Mouse (Mus musculus): ENCODE data around the gene Zfp646. TPM values are rescaled to one million over a fixed set of nuclear protein-coding genes. Genes with fewer than 3 reads are reported as not detected.

The Zfp646 gene
- polyA plus RNA-seq, 1 experiment from 2014 or later, result 2.7 TPM

DNA sequence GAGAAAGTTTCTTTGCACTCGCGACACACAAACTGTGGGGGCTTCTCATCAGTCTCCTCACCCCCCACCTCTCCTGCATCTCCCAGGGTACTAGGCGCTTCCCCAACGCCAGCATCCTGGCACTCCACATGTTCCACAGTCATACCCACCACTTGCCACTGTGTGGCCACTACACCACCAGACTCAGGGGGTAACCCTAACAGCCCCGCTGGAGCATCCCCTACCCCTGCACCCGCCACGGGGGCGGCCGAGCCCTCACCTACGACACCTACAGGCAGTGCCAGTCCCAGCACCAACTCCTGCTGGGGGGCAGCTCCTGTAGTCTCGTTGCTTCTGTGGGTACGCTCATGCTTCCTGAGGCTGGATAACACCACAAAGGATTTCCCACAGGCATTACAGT is 9.6 kb upstream of the Zfp646 start:
- Histone ChIP-seq H3K9me3 (ENCODE audit: low read length) (no peaks in the 10 kb centered on the region), H3K4me2 (ENCODE audit: low read depth, low read length) (no peak overlapping the region), H3K27ac (ENCODE audit: low read depth) (no peak overlapping the region), H3K9ac (replicated peaks) (no peak overlapping the region), H3K4me1 (ENCODE audit: insufficient read depth) (no peaks in the 10 kb centered on the region), H3K27me3 (ENCODE audit: insufficient read depth, low read length) (no peaks in the 10 kb centered on the region), H3K36me3 (replicated peaks; ENCODE audit: insufficient read depth, low read length) (peaks cover 22% of the 10 kb centered on the region), H3K4me3 (ENCODE audit: low read depth, low read length) (no peak overlapping the region)
- WGBS (ENCODE audit: insufficient replicate concordance), result 88% methylated on average over 12 of the region's 12 CpGs
- no peak for TF ChIP-seq CTCF (IDR thresholded peaks at IDR 0.05; ENCODE audit: low read depth)
- no peak for TF ChIP-seq EP300 (IDR thresholded peaks at IDR 0.05; ENCODE audit: low read depth)
- no peak for DNase-seq
- ATAC-seq, result no peak

DNA sequence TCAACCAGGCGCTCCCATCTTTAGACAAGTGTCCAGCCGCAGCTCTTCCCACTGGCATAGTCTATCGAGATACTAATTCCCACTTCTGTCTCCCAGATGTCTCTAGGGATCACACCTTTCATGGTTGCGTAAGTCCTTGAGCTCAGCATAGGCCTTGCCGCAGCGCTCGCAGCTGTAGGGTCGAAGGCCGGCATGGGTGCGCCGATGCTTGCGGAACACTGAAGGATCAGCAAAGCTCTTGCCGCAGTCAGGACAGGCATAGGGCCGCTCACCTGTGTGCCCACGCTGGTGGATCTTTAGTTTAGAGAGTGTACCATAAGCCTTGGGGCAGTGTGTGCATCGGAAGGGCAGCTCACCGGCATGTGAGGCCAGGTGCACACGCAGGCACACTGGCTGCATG is 8.4 kb upstream of the Zfp646 start:
- Histone ChIP-seq H3K4me1 (ENCODE audit: insufficient read depth) (0 out of 2 replicates have a peak, but pooled peaks cover 3% of the 10 kb centered on the region), H3K27ac (ENCODE audit: low read depth) (no peak overlapping the region), H3K9ac (replicated peaks) (no peak overlapping the region), H3K4me2 (ENCODE audit: low read depth, low read length) (no peak overlapping the region), H3K27me3 (ENCODE audit: insufficient read depth, low read length) (no peaks in the 10 kb centered on the region), H3K4me3 (ENCODE audit: low read depth, low read length) (no peak overlapping the region), H3K9me3 (ENCODE audit: low read length) (no peaks in the 10 kb centered on the region), H3K36me3 (replicated peaks; ENCODE audit: insufficient read depth, low read length) (peaks cover 22% of the 10 kb centered on the region)
- DNase-seq, result no peak
- WGBS (ENCODE audit: insufficient replicate concordance), result 91% methylated on average over 18 of the region's 18 CpGs
- no peak for ATAC-seq
- TF ChIP-seq CTCF (IDR thresholded peaks at IDR 0.05; ENCODE audit: low read depth), result no peak
- no peak for TF ChIP-seq EP300 (IDR thresholded peaks at IDR 0.05; ENCODE audit: low read depth)

DNA sequence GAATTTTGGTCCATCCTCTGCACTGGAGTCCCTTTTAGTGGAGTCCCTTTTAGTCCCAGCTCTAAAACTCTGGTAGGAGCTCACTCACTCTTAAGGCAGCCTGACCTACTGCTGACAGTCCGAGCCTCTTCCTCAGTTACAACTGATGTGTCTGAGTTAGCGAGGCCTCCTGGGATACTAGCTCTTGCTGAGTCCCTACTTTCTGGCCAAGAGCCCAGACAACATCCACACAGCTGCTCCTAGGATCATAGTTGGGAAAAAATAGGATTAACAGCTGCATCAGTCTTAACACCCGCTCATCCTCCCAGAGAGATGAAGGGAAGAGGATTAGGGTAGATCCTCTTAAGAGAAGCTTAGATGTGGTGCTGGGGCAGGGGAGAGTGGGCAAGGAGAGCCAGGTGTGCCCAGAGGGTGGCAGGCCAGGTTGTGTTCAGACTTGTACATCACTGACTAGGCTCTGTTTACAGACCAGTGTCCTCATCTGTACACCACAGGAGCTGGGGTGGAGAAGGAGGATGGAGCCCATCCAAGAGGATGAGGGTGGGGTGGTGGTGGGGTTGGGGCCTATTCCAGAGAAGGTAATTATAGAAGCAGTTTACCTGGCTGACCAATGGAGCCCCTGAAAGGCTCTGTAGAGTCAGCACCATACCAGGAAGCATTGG is 6.7 kb upstream of the Zfp646 start:
- Histone ChIP-seq H3K9ac (replicated peaks) (no peak overlapping the region; the same call in 1 of the 2 replicates), H3K27me3 (ENCODE audit: insufficient read depth, low read length) (no peaks in the 10 kb centered on the region), H3K4me3 (ENCODE audit: low read depth, low read length) (no peak overlapping the region), H3K4me1 (ENCODE audit: insufficient read depth) (peaks cover 10% of the 10 kb centered on the region), H3K9me3 (ENCODE audit: low read length) (no peaks in the 10 kb centered on the region), H3K4me2 (ENCODE audit: low read depth, low read length) (no peak overlapping the region), H3K27ac (ENCODE audit: low read depth) (no peak overlapping the region), H3K36me3 (replicated peaks; ENCODE audit: insufficient read depth, low read length) (peaks cover 22% of the 10 kb centered on the region)
- no peak for ATAC-seq
- TF ChIP-seq CTCF (IDR thresholded peaks at IDR 0.05; ENCODE audit: low read depth) (no peak), EP300 (IDR thresholded peaks at IDR 0.05; ENCODE audit: low read depth) (no peak)
- DNase-seq, result no peak
- WGBS (ENCODE audit: insufficient replicate concordance), result 74% methylated on average over 3 of the region's 3 CpGs

DNA sequence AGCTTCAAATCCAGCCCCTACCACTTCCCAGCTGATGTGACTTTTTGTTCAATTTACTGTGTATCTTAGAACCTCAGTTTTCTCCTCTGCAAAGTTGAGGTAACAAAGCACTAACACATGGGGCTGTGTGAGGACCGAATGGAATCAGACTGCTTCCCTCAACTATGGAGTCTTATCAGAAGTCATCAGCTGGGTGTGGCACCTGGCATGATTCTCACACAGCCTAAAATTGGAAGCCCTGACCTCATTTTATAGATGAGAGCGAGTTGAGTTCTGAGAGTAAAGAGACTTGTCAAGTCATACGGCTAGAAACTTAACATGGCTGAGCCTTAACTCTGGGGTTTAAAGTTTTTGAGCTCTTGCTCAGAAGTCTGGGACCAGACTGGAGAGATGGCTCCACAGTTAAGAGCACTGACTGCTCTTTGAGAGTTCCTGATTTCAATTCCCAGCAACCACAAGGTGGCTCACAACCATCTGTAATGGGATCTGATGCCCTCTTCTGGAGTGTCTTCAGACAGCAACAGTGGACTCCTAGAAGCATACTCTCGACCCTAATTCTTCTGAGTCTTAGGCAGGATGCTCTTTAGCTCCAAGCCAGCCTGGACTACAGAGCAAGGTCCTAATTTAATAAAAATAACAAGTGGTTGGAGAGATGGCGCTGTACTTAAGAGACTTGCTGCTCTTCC is 5.7 kb upstream of the Zfp646 start:
- peak; percentile 55 for TF ChIP-seq CTCF (IDR thresholded peaks at IDR 0.05; ENCODE audit: low read depth)
- no peak for TF ChIP-seq EP300 (IDR thresholded peaks at IDR 0.05; ENCODE audit: low read depth)
- H3K9me3 ChIP-seq (ENCODE audit: low read length), result no peaks in the 10 kb centered on the region
- DNase-seq (no peak), ATAC-seq (no peak)
- H3K4me2 ChIP-seq (ENCODE audit: low read depth, low read length), result no peak overlapping the region
- H3K27me3 ChIP-seq (ENCODE audit: insufficient read depth, low read length), result no peaks in the 10 kb centered on the region
- peaks cover 22% of the 10 kb centered on the region for H3K36me3 ChIP-seq (replicated peaks; ENCODE audit: insufficient read depth, low read length)
- WGBS (ENCODE audit: insufficient replicate concordance), result 63% methylated on average over 5 of the region's 5 CpGs
- H3K27ac ChIP-seq (ENCODE audit: low read depth), result no peak overlapping the region
- H3K4me3 ChIP-seq (ENCODE audit: low read depth, low read length), result no peak overlapping the region
- H3K4me1 ChIP-seq (ENCODE audit: insufficient read depth), result peaks cover 19% of the 10 kb centered on the region
- no peak overlapping the region for H3K9ac ChIP-seq (replicated peaks)

DNA sequence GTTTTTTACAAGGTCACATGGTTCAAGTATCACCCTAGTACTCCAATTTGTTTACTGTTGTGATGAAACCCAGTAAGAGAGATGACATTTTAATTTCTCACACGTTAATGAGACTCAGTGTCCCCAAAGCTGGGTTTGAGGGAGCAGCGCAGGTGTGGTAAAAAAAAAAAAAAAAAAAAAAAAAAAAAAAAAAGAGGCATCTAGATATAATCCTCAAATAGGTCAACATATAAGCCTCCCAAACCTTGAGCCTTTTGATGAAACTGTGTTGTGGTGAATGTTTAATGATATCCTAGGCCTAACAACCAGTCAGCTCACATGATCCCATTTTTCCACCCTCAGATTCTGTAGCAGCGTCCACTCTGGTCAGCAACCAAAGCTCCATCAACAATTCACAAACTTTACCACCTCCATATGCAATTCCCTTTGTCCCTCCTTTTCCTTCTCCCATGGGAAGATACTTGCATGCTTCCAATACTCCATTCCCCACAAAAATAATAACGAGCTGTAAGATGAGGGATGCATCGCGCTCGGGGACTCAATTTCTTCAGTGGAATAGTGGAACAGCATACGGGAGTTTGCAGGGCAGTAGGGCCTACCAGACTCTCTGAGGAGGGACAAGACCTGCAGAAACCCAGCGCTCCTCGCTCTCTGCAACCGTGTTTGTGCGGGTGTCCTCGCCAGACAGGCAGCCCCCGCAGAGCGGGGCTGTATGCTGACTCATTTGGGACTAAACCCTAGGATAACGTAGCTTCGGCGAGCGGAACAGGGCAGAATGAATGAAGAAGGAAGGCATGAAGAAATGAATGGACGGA is 1.0 kb upstream of the Zfp646 start:
- H3K4me2 ChIP-seq (ENCODE audit: low read depth, low read length), result peak overlapping the region; percentile 98
- peak; percentile 6; the same call in 1 of the 2 replicates for ATAC-seq
- TF ChIP-seq EP300 (IDR thresholded peaks at IDR 0.05; ENCODE audit: low read depth), result no peak
- no peak for TF ChIP-seq CTCF (IDR thresholded peaks at IDR 0.05; ENCODE audit: low read depth)

DNA sequence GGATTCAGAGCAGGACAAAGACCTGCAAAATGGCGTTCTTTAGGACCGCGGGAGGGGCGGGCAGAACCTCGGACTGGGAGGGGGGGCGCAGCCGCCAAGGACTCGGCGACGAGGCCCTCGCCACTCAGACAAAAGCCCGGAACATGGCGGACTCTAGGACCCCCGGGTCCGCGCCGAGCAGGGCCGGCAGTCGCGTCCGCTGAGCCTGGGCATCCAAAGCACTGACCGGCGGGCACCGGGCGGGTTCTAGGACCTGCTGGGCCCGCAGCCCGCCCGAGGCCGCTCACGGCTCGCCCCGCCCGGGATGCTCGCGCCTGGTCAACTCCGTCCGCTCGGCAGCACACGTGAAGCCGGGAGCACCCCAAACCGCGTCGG is 407 bp upstream of the Zfp646 start:
- Histone ChIP-seq H3K9me3 (ENCODE audit: low read length) (no peaks in the 10 kb centered on the region; the same call in 1 of the 2 replicates), H3K4me3 (ENCODE audit: low read depth, low read length) (peak overlapping the region; percentile 99), H3K4me1 (ENCODE audit: insufficient read depth) (peaks cover 28% of the 10 kb centered on the region), H3K4me2 (ENCODE audit: low read depth, low read length) (peak overlapping the region; percentile 98), H3K9ac (replicated peaks) (peak overlapping the region; percentile 95), H3K36me3 (replicated peaks; ENCODE audit: insufficient read depth, low read length) (peaks cover 25% of the 10 kb centered on the region), H3K27me3 (ENCODE audit: insufficient read depth, low read length) (no peaks in the 10 kb centered on the region), H3K27ac (ENCODE audit: low read depth) (peak overlapping the region; percentile 97)
- peak; percentile 91 for DNase-seq
- no peak for TF ChIP-seq CTCF (IDR thresholded peaks at IDR 0.05; ENCODE audit: low read depth)
- TF ChIP-seq EP300 (IDR thresholded peaks at IDR 0.05; ENCODE audit: low read depth), result 0 out of 2 replicates have a peak, but pooled peaks have one; percentile 9
- WGBS (ENCODE audit: insufficient replicate concordance), result under 1% methylated on average over 40 of the region's 43 CpGs
- ATAC-seq, result peak; percentile 77

More for the DNA sequence above, 1.0 kb upstream of the Zfp646 start:
- 3% methylated on average over 20 of the region's 20 CpGs for WGBS (ENCODE audit: insufficient replicate concordance)
- no peak for DNase-seq
- no peaks in the 10 kb centered on the region for H3K27me3 ChIP-seq (ENCODE audit: insufficient read depth, low read length)
- peak overlapping the region; percentile 99 for H3K4me3 ChIP-seq (ENCODE audit: low read depth, low read length)
- H3K9ac ChIP-seq (replicated peaks), result peak overlapping the region; percentile 95
- peak overlapping the region; percentile 97 for H3K27ac ChIP-seq (ENCODE audit: low read depth)
- no peaks in the 10 kb centered on the region; the same call in 1 of the 2 replicates for H3K9me3 ChIP-seq (ENCODE audit: low read length)
- H3K36me3 ChIP-seq (replicated peaks; ENCODE audit: insufficient read depth, low read length), result peaks cover 19% of the 10 kb centered on the region
- H3K4me1 ChIP-seq (ENCODE audit: insufficient read depth), result peaks cover 28% of the 10 kb centered on the region
